In genomic region chr2:163424597-163424996, GRCm38 (mm10) we compare ENCODE assay signal across 8 mouse cellular contexts. TPM values are rescaled to one million over a fixed set of nuclear protein-coding genes. Genes with fewer than 3 reads are reported as not detected.
DNase-seq lines count a peak whose midpoint lies in the region; ATAC-seq and TF ChIP-seq lines count a peak whose summit lies in the region.

Oser1 (minus strand) TSS chr2:163424697.

- H3K4me2 ChIP-seq in forebrain, embryonic 13.5 days, result no peak within 1 kb of the TSS
- H3K4me2 ChIP-seq in limb, embryonic 14.5 days (replicated peaks; ENCODE audit: low read depth, low read length, severe bottlenecking), result no peak within 1 kb of the TSS
- no peak within 1 kb of the TSS for H3K4me2 ChIP-seq in stomach, embryonic 15.5 days

- H3K36me3 ChIP-seq in forebrain, embryonic 13.5 days (ENCODE audit: poor library complexity, severe bottlenecking), result peaks cover 16% of the 10 kb centered on the region; the same call in 1 of the 2 replicates
- no peaks in the 10 kb centered on the region for H3K36me3 ChIP-seq in limb, embryonic 14.5 days (ENCODE audit: control insufficient read depth, insufficient read depth, low read length)
- no peaks in the 10 kb centered on the region for H3K36me3 ChIP-seq in stomach, embryonic 15.5 days

- WGBS in forebrain, embryonic 13.5 days, result 87% methylated on average over 6 of the region's 6 CpGs
- WGBS in limb, embryonic 14.5 days, result 76% methylated on average over 6 of the region's 6 CpGs
- 79% methylated on average over 6 of the region's 6 CpGs for WGBS in stomach, embryonic 15.5 days

- no peak for DNase-seq in urinary bladder, adult 2 months (ENCODE audit: low spot score)
- no peak for DNase-seq in urinary bladder, postnatal 25 days (ENCODE audit: low spot score)
- DNase-seq in heart, postnatal 4 days, result no peak
- DNase-seq in limb, embryonic 14.5 days (ENCODE audit: low spot score), result no peak
- DNase-seq in kidney, postnatal 4 days, result no peak
- no peak for DNase-seq in Muller cell, postnatal 12 days (ENCODE audit: inconsistent ontology term)

- H3K4me3 ChIP-seq in forebrain, embryonic 13.5 days, result no peak within 1 kb of the TSS
- no peak within 1 kb of the TSS for H3K4me3 ChIP-seq in limb, embryonic 14.5 days (replicated peaks; ENCODE audit: low read length)
- H3K4me3 ChIP-seq in stomach, embryonic 15.5 days (replicated peaks), result no peak within 1 kb of the TSS

- H3K27me3 ChIP-seq in forebrain, embryonic 13.5 days, result no peaks in the 10 kb centered on the region
- H3K27me3 ChIP-seq in limb, embryonic 14.5 days (ENCODE audit: control insufficient read depth, insufficient read depth, low read length), result no peaks in the 10 kb centered on the region
- no peaks in the 10 kb centered on the region for H3K27me3 ChIP-seq in stomach, embryonic 15.5 days (replicated peaks)

- no peak within 1 kb of the TSS for H3K9ac ChIP-seq in forebrain, embryonic 13.5 days
- H3K9ac ChIP-seq in limb, embryonic 14.5 days (ENCODE audit: low read depth, low read length, severe bottlenecking), result no peak within 1 kb of the TSS
- H3K9ac ChIP-seq in stomach, embryonic 15.5 days, result no peak within 1 kb of the TSS

- H3K27ac ChIP-seq in forebrain, embryonic 13.5 days, result no peak within 1 kb of the TSS
- H3K27ac ChIP-seq in limb, embryonic 14.5 days (replicated peaks; ENCODE audit: low read depth, low read length), result no peak within 1 kb of the TSS
- no peak within 1 kb of the TSS for H3K27ac ChIP-seq in stomach, embryonic 15.5 days

- no peak for ATAC-seq in forebrain, embryonic 13.5 days
- ATAC-seq in limb, embryonic 14.5 days (ENCODE audit: low FRiP score, low read depth), result no peak
- ATAC-seq in stomach, embryonic 15.5 days (ENCODE audit: insufficient read depth, low FRiP score, low read depth), result no peak

- peaks cover 17% of the 10 kb centered on the region for H3K4me1 ChIP-seq in forebrain, embryonic 13.5 days
- H3K4me1 ChIP-seq in limb, embryonic 14.5 days (ENCODE audit: control insufficient read depth, insufficient read depth, low read length), result peaks cover 8% of the 10 kb centered on the region
- peaks cover 6% of the 10 kb centered on the region for H3K4me1 ChIP-seq in stomach, embryonic 15.5 days

- no peaks in the 10 kb centered on the region for H3K9me3 ChIP-seq in forebrain, embryonic 13.5 days (replicated peaks)
- no peaks in the 10 kb centered on the region for H3K9me3 ChIP-seq in limb, embryonic 14.5 days (ENCODE audit: control insufficient read depth, low read length)
- H3K9me3 ChIP-seq in stomach, embryonic 15.5 days, result no peaks in the 10 kb centered on the region

- TF ChIP-seq POLR2A in limb, embryonic 14.5 days (IDR thresholded peaks at IDR 0.05; ENCODE audit: borderline replicate concordance, extremely low read depth, insufficient read depth, insufficient read length), result no peak

RNA-seq across cellular contexts. Expression of gene Oser1, which starts in this region (rescaled TPM):
- polyA plus RNA-seq in urinary bladder, adult 2 months (2012; rRNA removed), result 34.7 and 36.7 TPM in 2 replicates
- polyA plus RNA-seq in forebrain, embryonic 13.5 days (2015; fragmentation: Nextera tagmentation; extraction: Ambion mirVana), result 80.1 and 83.3 TPM in 2 replicates
- 10 to 100 TPM; 21.6 to 24.2 TPM for total RNA-seq in heart, postnatal 4 days (2021)
- 28.7 and 33.8 TPM in 2 replicates for polyA plus RNA-seq in limb, embryonic 14.5 days (2012; rRNA removed)
- 85.8 and 88.5 TPM in 2 replicates for polyA plus RNA-seq in limb, embryonic 14.5 days (2014; fragmentation: Nextera tagmentation; extraction: Ambion mirVana)
- polyA plus RNA-seq in stomach, embryonic 15.5 days (2015; fragmentation: Nextera tagmentation; extraction: Ambion mirVana), result 79.1 and 84.6 TPM in 2 replicates
